Mouse (Mus musculus) G1E-ER4 (cell line): ENCODE results near the gene Naaladl2. TPM values are rescaled to one million over a fixed set of nuclear protein-coding genes. Genes with fewer than 3 reads are reported as not detected.

Source experiments
- GATA1 ChIP-seq: IDR thresholded peaks from one replicate; pipeline ENCODE4 v1.8.0; 2012; ENCODE audit warnings: low read length, inconsistent platforms
- polyA plus RNA-seq: library from polyadenylated mRNA; stranded (reverse); fragments of >175 nt; gene quantifications from 2 replicates; pipeline ENCODE4 v1.2.3, GENCODE M21; 2012

The Naaladl2 gene
- polyA plus RNA-seq, 1 experiment: not detected

DNA sequence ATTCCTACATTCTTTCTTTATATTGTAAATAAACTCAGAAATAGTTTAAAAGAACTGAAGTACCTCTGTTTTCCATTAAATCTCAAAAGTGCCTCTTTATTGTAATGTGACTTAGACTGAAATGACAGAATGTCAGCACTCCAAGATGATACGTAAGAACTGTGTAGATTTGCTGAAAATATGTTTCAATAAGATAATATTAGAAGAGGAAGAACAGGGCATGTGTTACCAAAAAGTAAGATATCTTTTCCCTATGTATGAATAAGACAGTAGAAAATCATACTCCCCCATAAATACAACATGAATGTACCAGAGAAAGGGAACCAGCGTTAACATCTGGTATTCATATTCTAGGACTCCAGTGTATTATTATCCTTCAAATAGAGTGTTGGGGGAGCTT is 362.4 kb downstream of the Naaladl2 start:
- TF ChIP-seq GATA1: no peak

DNA sequence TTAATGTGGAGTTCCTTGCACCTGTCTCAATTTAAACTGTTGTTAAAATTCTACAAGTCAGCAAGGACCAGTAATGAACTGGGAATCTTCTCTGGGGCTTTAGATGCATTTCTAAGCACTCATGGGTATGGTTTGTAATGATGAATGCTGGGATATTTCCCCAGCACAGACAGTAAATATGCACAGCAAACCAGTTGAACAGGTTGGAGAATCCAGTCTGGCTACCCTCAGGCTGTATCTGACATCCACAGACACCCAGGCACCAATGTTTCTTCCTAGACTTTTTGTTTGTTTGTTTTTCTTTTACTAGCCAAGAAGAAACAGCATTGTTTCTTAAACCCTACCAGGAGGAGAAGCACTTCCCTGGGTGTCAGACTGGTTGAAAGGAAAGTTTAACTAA is 365.6 kb downstream of the Naaladl2 start:
- TF ChIP-seq GATA1: no peak

DNA sequence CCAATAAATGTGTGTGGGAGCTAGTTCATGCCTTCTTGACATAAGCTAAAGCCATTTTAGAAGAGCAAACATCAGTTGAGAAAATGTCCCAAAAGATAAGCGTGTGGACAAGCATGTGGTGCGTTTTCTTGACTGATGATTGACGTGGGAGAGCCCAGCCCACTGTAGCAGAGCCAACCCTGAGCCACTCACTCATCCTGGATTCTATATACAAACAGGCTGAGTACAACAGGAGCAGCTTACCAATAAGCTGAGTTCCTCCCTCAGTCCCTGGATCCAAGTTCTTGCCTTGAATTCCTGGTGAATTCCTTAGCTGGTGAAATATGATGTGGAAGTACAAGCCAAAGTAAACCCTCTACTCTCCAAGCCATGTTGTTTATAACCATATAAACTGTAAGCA is 395.0 kb downstream of the Naaladl2 start:
- no peak for TF ChIP-seq GATA1

DNA sequence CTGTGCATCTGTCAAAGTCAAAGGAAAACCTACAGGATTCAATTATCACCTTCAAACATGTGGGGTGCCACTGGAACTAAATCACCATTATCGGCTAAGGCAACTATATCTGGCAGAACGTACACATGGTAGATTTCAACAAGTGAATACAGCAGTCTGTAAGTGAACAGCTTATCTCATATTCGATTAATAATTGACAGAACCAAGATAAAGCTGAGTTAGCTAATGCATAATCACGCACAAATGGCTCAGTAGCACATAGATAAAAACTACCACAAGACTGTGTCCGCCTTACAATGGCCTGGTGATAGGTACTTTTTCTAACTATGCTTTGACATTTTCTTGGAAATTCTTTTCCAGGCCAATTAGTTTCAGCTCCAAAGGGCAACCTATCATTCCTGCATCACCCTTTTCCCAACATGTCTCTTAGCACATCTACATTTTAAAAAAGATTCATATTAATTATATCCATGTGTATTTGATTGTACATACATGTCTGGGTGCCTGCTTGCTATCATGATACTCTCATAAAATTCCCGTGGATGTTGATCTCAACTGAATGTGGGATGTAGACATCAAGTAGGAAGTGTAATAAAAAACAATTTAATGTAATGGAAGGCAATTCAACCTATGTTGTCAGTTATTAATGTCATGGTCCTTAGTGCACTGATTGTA is 396.7 kb downstream of the Naaladl2 start:
- TF ChIP-seq GATA1: no peak

DNA sequence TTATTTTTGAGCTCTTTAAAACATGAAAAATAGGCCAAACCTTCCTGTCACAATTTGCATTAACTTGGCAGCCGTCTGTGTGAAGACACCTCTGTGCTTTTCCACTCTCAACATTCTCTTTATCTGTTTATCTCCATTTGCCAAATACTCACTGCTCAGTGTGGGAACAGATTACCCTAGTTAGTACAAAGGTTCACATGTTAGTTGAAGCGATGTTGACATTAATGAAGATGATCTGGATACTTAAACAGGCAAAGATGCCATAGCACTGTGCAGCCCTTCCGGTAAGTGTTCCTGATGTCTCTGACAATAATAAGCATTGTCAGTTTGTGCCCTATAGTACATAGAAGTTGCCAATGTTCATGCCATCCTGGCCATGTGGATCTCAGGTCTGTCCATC is 400.1 kb downstream of the Naaladl2 start:
- TF ChIP-seq GATA1: no peak

DNA sequence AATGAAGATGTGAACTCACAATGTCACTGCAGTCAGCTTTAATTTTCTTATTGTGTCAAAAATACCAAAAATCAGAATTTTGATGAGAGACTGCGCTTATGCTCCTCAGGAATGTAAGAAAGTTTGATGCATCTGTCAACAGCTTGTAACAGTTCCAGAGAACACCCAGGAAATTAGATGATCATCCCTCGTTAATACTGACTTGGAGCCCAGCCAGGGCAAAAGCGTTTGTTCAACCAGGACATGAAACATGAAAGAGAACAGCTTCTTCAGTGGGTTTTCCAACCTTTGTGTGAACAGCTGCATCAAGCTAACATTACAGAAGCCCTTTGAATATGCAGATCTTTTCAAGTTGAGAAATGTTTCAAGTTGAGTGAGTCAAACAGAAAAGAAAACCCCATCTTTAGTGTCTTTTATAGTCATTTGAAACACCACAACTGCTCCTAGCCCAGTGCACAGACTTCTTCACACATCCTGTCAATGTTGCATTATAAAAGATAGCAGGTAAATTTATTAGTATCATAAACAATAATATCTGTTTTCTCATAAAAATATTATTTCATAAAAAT is 424.8 kb downstream of the Naaladl2 start:
- TF ChIP-seq GATA1: no peak

DNA sequence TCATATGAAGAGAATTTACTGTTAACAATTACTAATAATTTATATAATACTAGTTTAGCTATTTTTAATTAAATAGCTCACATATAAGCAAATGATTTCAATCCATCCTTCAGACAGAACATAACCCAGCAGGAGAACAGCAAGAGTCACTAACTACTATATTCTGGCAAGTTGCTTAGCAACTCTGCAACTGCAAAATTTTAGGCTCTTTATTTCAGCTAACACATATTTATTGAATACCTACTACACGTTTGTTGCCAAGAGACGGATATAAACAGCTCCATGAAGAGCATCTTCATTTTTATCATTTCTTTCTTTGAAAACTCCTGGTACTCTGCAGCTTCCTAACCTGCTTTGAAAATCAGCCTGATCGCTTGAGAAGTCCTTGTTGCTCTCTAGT is 429.3 kb downstream of the Naaladl2 start:
- no peak for TF ChIP-seq GATA1

DNA sequence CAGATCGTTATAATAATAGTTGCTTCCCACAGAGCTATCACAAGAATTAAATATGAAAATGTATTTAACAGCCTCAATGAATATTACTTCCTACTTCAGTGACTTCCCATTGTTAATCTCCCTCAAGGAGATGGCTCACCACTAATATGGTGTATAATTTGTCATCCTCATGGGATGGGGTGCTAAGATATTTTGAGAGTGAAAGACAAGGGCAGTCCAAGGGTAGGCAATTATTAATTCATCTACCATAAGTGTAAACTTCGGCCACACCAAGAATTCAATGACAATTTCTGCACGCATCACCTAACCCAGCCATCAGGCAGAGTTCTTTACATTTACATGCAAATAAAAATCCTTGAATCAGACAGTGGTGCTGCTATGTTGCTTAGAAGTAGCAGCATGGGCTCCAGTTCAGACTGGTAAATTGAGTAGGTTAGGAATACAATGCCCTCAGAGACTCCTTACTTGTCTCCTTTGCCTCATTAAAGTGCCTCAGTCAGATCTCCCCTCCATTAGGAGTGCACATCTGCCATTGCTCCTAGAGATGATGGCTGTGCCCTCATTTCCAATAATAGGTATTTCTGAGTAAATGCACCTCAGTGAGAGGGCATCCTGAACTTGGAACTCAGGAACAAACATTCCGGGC is 438.2 kb downstream of the Naaladl2 start:
- TF ChIP-seq GATA1: no peak

DNA sequence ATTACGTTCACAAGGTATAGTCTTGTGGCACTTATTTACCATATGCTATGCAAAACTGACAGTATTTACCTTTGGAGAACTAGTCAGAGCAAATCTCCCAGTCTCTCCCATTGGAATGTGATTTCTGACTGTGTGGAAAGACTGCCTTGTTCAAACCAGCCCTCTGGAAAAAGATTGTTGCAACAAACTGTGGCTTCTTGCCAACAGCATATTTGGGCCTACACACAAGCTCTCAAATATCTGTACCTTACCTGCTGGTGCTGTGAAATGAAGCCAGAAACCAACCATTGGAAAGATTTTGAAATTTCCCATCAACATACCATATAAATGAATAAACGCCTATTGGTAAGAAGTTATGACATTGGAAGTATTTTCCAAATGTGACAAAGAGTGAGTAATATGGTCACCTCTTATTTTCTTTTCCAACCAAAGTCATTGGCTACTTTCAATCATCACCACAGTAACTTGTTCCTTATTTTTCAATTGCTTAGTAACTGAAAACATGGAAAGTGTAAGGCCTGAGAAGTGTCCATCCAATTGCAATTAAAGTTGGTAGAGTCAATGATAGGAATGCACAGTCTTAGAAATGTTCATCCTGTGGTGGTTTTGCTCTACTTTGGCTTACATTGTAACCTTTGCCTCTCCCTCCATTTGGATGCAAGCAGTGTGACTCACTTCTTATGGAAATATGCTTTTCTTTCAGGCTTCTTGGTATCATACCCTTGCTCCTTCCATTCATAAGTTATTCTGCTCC is 453.7 kb downstream of the Naaladl2 start:
- TF ChIP-seq GATA1: no peak

DNA sequence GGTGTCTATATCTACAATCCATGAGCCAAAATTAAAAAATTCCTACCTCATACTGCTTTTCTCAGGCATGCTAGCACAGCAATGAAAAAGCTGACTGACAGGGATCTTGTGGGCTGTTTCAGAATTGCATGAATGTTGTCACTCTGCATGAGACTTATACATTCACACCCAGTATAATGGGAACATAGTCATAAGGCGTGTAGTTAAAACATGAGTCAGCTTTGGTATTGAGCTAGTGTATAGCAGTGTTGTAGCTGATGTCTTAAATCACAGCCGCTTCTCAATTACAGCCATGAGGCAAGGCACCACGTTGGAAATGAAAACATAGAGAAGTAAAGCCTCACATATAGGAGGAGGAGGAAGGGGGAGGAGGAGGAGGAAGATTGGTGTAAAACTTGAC is 473.6 kb downstream of the Naaladl2 start:
- TF ChIP-seq GATA1: no peak

DNA sequence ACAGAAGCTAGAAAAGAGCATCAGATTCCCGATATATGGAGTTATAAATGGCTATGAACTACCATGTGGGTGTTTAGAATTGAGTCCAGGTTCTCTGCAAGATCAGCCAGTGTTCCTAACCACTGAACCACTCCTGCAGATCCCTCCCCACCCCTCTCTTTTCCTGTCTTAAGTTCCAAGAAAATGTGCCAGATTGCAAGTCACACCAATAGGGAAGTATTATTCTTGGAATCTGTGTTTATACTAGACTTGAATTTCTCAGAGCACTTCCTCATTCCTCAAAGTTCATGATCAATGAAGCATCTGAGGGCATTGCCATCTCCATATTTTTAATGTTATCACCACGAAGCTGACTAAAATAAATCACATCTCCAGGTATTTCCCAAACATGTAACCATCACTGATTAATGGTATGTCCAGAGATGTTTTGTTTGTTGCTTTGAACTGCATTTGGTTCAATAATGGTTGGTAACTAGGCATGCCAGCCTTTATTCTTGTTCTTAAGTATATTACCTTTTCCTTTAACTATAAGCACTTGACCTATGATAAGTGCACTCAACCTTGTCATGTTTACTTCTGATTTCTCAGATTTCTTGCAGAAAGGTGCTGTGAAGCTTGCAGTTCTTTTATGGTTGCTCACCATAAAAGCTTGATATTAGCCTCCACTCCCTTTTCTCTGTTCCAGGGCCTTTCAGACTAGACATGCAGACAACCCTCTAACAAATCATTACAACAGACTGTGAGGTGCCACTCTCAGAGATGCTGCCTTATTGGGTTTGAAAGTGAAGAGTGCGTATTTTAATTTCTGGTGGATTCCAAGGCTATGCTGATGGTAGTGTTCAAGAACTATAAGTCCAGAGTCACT is 475.8 kb downstream of the Naaladl2 start:
- TF ChIP-seq GATA1: no peak

DNA sequence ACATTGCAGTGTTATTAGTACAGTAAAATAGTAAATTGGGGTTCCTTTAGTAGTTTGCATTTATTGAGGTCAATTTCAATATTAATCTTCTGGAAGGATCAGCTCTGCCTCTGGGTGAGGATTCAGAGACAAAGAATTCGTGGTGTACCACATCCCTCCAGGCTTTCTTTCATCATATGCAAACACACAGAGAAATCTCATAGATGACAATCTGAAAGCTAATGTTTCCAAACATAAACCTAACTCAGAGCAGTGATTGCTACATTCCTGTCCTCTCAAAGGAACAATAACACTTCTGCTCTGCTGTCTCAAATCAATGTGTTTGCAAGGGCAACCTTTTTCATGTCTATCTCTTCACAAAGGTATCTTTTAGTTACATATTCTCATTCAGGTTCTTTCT is 478.7 kb downstream of the Naaladl2 start:
- no peak for TF ChIP-seq GATA1

DNA sequence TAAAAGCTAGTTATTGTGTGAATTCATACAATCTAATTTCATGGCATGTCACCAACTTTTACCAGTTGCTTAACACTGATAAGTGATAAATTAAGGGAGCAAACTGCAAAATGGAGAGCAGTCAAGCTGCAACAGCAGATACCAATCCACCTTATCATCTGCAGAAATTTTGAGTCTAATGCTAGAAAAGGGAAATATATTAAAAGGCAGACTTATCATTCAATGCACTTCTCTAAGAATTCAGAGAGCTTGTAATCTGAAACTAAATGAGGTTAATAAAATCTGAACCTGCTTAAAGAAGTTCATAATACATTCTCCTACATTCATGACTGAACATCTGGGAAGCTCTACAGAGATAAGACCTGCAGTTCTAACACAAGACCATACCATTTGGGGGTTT is 480.3 kb downstream of the Naaladl2 start:
- TF ChIP-seq GATA1: no peak

DNA sequence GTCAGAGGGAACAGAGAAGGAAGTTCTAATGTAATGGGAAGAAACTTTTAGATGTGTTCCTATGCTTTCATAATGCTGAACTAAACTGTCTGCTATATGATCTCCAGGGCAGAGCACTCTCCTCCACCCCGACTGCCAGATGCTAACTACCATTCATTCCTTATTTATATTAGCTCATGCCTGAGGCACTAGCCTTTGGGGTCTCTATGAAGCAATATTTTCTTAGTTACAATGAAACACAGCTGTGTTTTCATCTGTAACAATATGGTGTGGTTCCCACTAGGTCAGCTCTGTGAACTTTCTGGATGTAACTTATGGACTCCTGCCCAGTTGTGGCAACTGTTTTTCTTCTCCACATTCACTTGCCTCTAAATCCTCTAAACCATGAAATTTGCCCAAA is 514.0 kb downstream of the Naaladl2 start:
- no peak for TF ChIP-seq GATA1

DNA sequence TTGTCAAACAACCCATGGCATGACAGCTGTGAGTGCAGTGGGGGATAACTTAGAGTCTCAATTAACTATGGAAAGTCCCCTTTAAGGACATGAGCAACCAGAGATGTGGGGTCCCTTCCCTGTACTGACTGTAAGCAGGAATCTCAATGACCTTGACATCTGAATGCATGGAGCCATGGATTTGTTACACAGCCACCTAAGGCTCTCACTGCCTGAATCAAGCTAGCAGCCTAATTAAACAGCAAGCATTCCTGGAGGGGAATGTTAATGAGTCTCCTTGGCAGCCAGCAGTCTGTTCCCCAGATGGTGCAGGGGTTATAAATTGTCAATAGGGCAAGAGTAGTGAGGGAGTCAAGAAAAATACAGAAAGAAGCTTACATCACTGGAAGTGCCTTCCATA is 538.6 kb downstream of the Naaladl2 start:
- no peak for TF ChIP-seq GATA1
